Mouse (Mus musculus) neural tube, embryonic 10.5 days (tissue): ENCODE measurements around the gene Ppia.
A peak's percentile ranks its signal among the peaks of the same experiment; 100 is the strongest.
"Not testable (repeated sequence)": the region's sequence is repeated elsewhere in the genome, so short reads cannot be mapped to it uniquely, and the experiment has no call there.

Experiments
- DNase-seq: peaks from one replicate; pipeline ENCODE4 v3.0.0-alpha.2; 2017; ENCODE audit warnings: low spot score; ENCODE audit errors: extremely low spot score

Gene Ppia

DNA sequence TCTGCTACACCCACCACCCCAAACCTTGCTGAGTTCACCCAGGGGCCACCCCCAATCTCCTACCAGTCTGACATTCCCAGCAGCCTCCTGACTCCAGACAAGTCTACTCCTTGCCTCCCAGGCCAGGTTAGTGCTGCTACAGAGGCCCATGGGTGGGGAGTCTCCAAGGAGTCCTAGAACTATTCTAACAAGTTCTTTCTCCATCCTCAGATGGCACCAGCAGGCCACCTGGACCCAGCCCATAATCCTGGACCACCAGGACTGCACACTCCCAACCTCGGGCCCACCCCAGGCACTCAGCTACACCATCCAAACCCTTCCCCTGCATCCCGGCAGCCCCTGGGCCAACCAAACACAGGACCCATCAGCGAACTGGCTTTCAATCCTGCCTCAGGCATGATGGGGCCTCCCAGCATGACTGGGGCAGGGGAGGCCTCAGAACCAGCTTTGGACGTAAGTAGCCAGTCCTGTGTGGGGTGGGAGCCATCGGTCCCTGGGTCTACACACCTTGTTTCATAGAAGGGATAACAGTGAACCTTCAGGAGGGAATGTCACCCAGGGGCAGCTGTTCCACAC is 11.3 kb upstream of the Ppia start:
- DNase-seq = no peak

DNA sequence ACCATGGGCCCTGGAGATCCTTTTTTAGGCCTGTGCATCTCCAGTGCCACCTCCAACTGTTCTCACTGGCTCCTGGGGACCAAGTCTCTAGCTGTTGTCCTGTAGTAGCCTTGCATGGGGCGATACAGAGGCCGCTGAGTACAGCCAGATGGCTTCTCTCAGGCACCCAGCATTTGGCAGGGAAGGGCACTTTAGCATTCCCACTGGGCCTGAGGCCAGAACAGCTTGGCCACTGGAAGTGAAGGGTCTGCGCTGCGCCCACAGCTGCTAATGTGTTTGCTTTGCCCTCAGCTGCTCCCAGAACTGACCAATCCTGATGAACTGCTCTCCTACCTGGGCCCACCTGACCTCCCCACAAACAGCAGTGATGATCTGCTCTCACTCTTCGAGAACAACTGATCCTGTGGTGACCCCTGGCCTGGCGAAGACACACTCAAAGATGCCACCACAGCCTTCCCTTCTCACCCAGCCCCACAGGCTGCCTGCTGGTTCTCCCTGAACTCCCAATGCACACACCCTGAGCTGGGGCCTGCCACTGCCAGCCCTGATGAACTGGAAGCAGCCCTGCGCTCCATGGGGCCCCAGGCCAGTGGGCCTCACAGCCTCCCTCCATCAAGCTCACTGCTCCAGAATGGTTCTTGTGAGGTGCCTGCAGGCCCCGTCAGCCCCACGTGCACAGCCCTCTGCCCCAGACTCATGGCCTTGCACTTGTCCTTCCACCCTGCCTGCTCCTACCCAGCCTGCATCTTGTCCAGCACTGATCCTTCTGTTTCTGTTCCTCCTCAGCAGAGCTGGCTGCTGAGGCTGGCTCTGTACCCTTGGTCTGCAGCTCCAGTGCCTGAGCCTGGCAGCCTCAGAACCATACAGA is 10.3 kb upstream of the Ppia start:
- DNase-seq = no peak

DNA sequence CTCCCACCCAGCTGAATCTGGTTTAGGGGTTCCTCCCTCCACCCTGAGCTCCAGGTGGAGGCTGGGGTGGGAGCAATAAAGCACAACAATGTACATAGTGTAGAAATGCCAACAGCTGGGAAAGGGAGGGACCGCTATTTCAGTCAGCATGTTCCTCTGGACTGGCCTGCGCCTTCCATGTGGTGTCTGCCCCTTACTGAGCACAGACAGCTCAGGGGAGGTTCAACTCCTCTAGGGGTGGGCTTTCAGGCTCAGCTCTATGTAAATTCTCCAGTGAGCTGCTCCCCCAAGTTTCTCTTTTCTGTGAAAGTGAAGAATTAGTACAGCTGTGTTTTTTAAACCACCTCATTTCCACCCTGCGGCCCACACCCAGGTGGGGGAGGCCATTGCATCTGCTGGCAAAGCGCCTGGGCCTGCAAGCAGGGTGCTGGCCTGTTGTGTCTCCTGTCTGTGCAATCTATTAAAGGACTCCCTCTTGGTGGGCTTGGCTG is 9.6 kb upstream of the Ppia start:
- DNase-seq = no peak

DNA sequence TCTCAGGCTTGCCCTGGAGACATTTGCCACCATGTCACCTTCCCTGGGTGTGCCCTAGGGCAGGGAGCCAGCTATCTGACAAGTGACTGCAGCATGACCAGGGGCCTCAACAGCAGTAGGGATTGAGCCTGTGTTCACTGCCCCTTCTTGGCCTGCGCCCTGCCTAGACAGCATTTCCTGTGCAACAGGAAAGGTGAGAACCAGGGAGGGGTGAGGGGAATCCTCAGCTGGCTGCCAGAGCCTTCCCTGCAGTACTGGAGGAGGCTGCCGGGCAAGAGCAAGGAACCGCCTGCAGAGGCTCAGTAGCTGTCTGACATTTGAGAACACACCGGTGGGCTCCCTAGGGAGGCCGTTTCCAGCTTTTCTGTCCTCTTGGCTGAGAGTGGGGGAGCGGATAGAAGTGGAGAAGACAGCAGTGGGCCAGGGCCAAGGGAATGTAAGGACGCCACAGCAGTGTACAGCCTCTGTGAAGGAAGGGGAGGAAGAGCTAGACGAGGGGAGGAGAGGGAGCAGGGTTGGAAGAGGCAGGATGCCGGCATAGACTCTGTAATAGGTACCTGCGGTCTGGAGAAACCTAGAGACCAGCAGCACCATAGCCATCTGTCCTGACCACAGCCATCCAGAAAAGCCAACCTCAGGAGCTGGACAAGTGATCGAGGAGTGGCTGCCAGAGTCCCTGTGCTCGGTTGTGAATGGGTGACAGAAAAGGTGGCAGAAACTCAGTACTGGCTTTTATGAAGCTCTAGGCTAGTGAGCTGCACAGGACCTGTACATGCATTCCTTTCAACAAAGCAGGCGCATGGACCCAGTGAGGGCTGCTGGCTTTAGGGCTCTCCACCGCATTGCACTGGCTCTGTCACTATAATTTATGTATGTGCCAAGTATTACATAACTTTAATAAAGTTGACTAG is 8.7 kb upstream of the Ppia start:
- peak; percentile 50 for DNase-seq

DNA sequence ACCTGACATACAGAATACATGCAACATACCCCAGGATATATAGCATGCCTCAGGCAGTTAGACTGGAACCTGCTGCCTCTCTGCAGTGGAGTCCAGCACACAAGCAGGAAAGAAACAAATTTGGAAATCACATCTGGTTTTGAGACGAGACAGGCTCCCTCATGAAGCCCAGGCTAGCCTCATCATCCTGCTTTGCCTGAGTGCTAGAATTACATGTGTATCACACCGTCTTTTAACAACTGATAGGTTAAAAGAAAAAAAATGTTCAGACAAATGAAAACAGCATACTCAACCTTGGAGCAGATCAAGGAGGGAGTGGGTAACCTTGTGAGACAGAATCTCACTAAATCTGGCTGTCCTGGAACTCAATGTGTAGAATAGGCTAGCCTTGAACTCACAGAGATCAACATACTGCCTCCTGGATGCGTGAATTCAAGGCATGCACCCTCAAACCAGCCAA is 8.1 kb upstream of the Ppia start:
- no peak for DNase-seq

DNA sequence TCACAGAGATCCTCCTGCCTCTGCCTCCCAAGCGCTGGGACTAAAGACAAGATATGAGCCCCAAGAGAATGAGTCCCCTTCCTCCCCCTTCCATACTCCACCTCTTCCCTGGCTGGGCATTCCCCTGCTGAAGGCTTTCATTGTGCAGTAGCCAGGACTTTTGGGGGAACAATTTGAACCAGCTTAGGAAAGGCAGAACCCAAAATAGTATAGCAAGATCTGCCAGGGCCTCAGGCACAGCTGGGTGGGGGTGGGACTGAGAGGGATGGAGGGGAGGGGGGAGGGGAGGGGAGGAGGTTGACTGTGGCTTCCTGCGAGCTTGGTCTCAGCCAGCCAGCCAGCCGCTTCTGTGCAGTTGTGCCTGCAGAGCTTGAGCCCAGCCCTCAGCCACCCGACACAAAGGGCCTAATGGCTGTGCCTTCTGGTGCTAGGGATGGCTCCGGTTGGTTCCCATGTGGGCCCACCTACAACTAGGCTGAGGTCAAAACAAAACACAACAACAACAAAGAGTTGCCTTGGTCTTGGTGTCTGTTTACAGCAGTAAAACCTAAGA is 5.1 kb upstream of the Ppia start:
- no peak for DNase-seq

DNA sequence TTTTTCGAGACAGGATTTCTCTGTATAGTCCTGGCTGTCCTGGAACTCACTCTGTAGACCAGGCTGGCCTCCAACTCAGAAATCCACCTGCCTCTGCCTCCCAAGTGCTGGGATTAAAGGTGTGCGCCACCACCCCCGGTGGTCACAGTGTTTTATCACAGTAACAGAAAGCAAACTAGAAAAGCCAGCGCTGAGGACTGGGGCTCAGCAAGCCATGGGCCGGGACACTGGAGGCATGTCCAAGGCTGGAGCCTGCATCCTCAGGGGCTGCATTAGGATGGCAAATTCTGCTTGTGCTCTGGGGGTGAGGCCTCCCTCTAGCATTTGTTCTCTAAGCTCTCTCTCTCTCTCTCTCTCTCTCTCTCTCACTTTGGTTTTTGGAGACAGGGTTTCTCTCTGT is 4.5 kb upstream of the Ppia start:
- not testable (repeated sequence) for DNase-seq

DNA sequence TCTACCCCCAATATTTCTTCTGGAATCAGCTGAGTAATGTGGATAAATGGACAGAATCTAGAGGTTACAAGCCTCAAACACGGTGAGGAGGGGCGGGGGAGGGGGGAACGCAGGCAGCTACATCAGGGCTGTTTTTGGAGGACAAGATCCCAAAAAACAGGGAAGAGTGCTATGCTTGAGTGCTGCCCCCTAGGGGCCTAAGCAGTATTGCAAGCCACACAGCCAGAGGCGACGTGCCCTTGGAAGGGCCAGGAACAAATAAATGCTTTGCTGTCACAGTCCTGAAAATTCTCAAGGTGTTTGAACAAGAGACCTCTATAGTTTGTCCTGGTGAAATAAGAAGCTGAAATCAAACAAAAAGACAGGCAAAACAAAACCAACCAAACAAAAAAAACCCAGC is 3.6 kb upstream of the Ppia start:
- peak; percentile 83 for DNase-seq

DNA sequence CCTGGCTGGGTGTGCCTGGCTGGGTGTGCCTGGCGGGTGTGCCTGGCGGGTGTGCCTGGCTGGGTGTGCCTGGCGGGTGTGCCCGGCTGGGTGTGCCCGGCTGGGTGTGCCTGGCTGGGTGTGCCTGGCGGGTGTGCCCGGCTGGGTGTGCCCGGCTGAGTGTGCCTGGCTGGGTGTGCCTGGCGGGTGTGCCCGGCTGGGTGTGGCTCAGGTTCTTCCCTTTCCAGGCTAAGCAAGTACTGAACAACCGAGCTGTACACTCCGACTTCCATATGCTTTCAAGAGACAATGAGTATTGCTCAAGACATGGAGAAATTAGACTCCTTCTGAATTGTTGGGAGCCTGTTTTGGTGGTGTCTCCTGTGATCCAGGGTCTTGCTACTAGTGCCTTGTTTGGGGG is 2.0 kb upstream of the Ppia start:
- DNase-seq = no peak

DNA sequence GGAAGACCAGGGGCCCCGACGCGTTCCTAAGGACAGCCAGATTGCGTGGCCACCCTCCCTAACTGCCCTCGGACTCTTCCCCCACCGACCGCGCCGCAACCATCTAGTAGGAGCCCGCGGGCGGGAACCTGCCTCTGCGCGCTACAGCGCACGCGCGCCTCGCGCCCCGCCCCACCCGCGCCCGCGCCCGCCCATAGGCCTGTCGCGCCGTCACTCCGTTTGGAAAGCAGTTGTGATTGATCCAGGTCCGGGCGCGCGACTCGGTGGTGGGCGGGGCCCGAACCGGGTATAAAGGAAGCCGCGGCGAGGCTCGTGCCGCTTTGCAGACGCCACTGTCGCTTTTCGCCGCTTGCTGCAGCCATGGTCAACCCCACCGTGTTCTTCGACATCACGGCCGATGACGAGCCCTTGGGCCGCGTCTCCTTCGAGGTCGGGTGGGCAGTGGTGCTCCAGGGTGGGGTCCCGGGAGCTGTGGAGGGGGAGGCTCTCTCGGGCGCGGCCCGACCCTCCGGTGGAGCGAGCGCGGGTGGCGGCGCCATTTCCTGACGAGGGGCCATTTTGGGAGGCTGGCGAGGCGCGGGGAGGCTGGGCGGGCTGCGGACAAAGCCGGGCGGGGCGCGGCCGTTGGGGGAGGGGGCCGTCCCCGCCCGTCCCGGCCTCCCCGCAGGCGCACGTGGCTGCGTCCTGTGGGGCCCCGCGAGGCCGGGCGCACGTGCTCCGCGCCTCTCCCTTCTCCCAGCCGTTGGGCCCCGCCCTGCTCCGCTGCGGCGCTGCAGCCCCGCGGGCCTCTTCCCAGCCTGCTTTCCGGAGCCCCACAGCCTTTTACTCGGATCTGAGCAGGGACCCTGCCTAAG is 535 bp downstream of the Ppia start:
- DNase-seq = peak; percentile 99

DNA sequence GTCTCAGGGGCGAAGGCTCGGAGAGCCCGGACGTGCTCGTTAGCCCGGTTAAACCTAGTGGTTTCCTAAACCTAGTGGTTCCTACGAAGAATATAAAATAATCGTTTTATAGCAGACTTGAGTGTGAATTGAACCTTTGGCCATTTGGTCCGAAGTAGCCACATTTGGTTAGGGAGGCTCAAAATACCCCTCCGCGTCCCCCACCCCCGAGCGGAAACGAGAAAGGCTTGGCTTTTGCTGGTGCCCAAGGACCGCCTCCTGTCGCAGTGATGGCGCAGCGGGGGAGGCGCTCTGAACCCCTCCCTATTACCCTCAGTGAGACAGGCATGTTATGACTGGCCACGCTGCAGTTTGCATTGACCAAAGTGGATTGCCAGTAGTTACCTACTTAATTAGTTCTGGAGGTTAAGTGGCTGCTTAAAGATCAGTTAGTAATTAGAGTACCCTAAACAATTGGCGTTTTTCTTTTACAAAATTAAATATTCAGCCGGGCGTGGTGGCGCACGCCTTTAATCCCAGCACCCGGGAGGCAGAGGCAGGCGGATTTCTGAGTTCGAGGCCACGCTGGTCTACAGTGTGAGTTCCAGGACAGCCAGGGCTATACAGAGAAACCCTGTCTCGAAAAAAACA is 1.3 kb downstream of the Ppia start:
- peak; percentile 66 for DNase-seq

DNA sequence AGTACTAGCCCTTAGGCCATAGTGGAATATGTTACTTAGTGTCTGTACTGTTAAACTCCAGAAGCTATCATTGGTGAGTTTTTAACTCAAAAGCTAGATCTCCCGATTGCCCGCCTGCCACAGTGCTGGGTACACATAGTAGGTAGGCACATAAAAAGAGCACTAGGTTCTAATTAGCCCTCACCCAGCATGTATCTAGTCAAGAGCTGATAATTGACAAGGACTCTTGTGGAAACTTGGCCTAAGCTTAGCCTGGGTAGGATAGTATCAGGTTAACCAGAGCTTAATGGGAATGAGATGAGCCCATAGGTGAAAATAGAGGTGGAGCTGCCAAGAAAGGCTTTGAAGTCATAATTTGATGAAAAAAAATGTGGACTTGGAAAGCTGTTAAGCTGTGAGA is 1.8 kb downstream of the Ppia start:
- no peak for DNase-seq

DNA sequence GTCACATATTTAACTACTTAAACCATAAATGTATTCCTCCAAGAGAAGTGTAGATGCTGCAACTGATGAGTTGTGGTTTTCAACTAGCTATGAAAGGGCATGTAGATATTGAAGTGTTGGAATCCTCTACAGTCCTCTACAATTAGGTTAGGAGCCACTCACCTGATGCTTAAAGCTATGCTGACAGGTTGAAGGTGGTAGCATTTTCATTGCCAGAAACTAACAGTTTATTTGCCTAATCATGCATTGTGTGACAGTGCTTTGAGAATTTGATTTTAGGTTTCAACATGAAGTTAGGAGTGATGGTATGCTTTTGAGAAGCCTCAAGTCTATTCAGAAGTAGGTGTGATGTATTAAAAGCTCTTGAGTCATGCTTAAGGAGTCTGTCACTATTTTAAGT is 2.2 kb downstream of the Ppia start:
- DNase-seq = no peak

DNA sequence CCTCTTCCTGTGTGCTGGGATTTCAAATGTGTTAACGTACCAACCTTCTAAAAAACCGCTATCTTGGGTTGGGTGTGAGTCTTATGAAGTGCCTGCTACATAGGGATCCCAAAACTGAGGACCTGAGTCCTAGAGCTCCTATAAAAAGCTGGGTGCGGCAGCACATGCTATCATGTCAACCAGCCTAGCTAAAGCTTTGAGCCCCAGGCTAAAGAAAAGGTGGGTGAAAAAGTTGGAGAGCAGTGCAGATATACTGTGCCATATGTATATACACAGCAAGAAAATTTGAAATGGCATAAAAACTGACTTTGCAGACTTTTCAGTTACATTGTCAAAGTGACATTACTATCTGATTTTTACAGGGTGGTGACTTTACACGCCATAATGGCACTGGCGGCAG is 3.5 kb downstream of the Ppia start:
- no peak for DNase-seq

DNA sequence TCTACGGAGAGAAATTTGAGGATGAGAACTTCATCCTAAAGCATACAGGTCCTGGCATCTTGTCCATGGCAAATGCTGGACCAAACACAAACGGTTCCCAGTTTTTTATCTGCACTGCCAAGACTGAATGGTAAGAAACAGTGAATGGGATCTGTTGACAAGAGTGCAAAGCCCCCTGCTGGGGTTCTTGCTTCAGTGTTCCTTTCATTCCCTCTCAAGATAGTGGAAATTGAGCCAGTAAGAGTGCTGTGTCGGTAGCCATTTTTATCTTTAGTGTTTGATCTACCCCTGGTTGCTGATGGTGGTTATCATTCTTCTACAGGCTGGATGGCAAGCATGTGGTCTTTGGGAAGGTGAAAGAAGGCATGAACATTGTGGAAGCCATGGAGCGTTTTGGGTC is 3.9 kb downstream of the Ppia start:
- not testable (repeated sequence) for DNase-seq

DNA sequence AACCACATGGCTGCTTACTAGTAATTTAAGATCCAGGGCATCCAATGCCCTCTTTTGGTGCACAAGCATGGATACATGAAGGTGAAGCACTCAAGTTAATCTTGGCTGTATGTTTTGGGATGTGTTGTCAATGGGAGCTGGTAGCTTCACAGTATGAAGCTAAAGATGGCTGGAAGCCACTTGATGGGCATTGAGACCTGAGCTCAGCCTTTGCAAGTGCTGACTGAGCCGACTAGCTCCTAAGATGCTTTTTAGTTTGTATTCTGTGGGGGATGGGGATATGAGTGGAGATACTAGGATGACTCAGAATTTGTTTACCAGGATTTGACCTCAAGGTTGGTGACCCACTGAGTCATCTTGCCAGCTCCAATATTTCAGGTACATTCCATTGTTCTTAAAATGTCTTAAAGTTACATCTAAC is 5.0 kb downstream of the Ppia start:
- no peak for DNase-seq

DNA sequence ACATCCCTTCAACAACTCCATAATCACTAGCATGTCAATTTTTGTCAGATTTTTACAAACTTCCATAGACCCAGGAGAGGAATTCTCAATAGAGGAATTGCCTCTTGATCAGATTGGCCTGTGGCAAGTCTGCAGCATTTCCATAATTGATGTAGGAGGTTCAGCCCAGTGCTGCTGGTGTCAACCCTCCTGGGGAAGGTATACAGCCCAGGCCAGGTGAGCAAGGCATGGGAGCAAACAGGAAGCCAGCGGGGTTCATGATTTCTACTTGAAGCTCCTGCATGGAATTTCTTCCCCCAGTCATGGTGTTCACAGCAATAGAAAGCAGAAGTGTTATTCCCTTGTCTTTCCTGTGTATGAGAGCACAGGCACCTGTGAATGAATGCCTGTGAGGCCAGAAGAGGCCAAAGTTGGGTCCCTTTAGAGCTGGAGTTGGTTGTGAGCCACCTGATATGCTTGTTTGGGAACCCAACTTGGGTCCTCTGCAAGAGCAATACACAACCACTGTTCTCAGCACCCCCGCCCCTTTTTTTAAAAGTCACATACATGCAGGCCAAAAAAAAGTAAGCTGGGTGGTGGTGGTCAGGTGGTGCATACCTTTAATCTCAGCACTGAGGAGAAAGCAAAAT is 5.6 kb downstream of the Ppia start:
- DNase-seq = no peak

DNA sequence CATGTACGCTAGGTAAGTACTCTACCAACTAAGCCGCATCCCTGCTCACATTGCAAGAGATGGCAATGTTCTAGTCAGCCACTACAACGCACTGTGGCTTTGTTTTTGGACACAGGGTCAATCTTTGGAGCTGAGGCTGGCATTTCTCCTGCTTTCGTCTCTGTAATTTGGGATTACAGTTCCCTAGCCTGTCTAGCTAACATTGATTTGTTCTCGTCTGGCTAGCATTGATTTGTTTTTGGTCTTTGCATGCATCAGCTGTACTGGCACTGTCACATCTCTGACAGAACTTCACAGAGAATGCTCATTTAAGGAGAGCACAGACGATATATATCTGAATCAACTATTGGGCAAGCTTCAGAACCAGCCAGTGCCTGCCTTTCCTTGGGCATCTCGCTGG is 14.9 kb downstream of the Ppia start:
- DNase-seq = no peak

DNA sequence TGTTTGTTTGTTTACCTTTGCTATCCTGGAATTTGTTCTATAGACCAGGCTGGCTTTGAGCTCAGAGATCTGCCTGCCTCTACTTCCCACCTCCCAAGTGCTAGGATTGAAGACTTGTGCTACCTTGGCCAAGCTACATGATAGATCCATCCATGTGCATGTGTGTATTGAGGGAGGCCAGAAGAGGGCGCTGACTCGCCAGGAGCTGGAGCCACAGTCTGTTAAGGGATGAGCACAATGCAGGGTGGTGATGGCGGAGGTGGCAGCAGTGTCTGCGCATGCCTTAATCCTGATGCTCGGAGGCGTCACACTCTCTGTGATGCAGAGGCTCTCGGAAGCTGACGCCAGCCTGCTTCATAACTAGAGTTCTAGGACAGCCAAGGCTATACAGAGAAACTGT is 21.2 kb downstream of the Ppia start:
- no peak for DNase-seq

DNA sequence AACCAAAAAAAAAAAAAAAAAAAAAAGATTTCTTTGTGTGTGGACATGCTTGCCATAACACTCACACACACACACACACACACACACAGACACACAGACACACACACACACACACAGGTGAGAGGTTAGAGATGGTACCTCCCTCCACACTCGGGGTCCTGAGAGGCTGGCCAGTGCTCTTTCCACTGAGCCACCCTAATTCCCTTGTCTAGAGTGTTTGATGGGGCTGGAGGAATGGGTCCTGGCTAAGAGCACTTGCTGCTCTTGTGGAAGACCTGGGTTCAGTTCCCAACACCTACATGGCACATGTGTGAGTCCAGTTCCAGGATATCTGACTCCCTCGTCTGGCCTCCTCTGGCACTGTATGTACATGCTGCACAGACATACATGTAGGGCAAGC is 22.4 kb downstream of the Ppia start:
- DNase-seq = no peak
